Mouse (Mus musculus) megakaryocyte, adult 5-6 weeks (primary cell): ENCODE measurements around the gene Hps5. TPM values are rescaled to one million over a fixed set of nuclear protein-coding genes. Genes with fewer than 3 reads are reported as not detected.
A peak's percentile ranks its signal among the peaks of the same experiment; 100 is the strongest.
"Not testable (repeated sequence)": the region's sequence is repeated elsewhere in the genome, so short reads cannot be mapped to it uniquely, and the experiment has no call there.

Source experiments
- ATAC-seq: 2 replicates; pipeline ENCODE4 v1.8.0; 2016; ENCODE audit warnings: mild to moderate bottlenecking, inconsistent platforms; ENCODE audit not compliant: poor library complexity, severe bottlenecking
- total RNA-seq, 2 experiments: library from RNA; stranded (forward) in 1 of 2; stranded (reverse) in 1 of 2; fragments of 153-499, 151-499 nt in 1 of 2; fragments of 221-1000, 200-1000 nt in 1 of 2; gene quantifications; 2 replicates each; pipeline versions ENCODE4 v1.2.3 to v1.2.4; 2015 to 2017

Gene Hps5
- total RNA-seq, 2 experiments from 2014 or later = 27.1 to 58.8 TPM

DNA sequence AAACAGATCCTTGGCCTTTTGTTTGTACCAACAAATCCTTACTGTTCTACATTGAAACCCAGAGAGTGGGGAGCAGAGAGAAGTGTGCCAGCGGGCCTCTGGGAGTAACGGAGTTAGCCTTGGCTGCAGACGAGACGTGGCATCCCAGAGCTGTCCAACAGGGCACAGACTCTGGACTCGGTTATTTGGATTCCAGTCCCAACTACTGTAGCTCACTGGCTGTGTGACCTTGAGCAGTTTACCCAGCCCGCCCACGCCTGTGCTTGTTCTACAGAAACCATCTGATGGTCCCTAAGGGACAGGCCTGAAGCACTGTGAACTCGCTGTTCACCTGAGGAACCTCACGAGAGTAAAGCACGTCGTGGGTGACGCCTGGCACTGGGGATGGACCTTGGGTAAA is 34.0 kb upstream of the Hps5 start:
- ATAC-seq = no peak

DNA sequence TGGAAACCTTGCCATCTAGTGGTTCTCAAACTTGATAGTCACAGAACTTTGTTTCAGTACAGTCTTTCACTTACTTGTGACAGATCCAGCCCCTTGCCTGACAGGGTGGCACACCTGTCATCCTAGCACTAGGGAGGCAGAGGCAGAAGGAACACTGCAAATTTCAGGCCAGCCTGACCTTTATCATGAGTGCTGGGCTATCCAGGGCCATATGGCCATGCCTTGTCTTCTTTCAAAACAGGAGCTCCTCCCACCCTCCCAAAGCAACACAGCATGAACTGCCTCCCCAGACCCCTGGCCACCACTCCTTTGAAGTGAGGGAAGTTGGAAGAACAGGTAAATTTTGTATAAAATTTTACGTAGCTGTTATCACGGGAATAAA is 31.9 kb upstream of the Hps5 start:
- no peak for ATAC-seq

DNA sequence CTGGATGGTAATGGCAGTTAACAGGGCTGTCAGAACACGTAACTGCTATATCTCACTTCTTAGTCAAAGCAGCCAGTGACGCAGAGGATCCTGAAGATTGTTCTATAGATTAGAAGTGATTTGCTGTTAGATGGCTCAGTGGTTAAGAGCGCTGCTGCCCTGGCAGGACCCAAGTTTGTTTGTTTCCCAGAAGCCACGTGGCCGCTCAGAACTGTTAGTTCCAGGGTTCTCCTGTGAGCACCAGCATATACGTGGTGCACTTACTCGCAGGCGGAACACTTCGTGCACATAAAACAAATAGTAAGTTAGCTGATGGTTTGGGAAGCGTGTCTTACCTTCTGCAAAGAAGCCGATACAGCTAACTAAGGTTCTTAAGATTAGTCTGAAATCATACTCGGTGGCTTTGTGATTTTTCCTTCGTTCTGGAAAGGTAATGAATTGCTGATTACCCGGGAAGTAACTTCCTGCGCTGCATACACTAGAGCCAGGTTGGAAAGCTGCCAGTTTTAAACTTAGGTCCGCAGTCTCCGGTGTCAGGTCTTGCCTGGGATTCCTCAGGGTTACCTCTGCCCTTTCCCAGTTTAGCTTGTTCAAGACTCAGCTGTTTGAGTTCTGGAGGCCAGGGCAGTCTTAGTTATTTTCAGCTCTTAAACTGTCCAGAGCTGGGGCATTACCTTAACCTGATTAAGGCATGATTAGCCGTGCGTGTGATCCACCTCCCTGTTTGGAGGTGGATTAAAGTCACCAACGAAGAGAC is 31.4 kb upstream of the Hps5 start:
- no peak for ATAC-seq

DNA sequence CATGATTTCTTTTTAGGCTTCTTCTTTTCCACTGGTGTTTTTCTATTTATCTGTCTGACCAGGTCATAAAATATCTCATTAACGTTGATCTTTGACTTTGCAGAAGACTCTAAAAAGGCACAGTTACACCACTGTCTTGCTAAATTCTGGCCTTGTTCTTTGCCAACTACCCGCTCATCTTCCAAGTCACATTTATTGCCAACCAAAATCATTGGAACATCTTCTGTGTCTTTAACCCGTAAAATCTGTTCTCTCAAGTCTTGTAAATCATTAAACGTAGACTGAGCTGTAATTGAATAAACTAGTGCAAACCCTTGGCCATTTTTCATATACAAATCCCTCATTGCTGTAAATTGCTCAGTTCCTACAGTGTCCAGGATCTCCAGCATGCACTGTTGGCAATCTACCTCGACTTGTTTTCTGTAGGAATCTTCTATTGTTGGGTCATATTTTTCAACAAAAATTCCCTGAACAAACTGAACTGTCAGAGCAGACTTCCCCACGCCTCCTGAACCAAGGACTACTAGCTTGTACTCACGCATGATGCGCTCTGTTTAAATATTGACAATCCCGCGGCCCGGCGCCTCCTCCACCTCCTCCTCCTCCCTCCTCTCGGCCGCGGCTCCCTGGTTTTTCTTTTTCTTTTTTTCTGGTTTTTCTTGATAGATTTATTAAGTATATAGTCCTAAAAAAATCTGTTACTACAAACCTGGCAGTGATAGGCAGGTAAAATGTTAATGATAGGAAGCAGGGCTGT is 25.2 kb upstream of the Hps5 start:
- not testable (repeated sequence) for ATAC-seq

DNA sequence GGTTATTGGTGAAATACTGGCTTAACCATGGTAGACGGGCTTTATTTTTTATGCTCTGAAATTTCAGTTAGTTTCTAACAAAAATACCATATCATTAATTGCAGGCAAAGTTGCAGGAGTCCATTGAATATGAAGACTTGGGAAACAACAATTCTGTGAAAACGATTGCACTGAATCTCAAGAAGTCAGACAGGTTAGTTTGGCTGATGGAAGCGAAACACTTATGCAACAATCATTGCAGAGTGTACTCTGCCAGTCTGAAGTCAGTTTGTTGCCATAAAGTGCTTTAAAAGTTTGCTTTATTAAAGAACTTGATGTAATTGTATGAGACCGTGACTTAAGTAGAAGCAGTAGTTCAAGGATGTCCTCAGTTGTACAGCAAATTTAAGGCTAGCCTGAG is 18.1 kb upstream of the Hps5 start:
- ATAC-seq = no peak

DNA sequence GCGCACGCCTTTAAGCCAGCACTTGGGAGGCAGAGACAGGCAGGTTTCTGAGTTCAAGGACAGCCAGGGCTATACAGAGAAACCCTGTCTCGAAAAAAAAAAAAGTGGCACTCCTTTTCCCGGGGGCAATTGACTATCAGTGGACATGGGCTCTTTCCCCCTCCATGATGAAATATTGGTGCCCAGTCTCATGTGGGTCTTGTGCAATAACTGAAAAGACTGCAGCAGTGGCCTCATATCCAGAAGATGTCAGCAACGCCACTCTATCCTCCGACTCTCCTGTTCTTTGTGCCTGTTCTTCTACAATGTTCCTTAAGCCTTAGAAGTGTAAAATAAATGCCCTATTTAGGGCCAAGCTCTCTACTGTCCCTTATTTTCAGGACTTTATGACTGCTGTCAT is 14.5 kb upstream of the Hps5 start:
- no peak for ATAC-seq

DNA sequence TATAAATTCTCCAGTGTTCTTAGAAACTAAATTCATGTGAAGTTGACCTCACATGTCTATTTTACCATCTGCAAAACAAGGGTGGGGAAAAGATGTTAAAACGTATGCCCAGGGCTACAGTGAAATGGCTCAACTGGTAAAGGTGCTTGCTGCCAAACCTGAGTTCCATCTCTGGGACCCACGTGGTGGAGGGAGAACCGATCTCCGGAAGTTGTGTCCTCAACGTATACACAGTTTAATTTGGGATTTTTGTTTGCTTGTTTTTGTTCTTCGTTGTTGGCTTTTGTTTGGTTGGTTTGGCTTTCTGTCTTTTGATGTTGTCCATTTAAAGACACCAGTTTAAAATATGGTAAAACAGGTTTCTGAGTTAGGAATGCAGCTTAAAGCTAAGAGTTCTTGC is 915 bp upstream of the Hps5 start:
- ATAC-seq = no peak

DNA sequence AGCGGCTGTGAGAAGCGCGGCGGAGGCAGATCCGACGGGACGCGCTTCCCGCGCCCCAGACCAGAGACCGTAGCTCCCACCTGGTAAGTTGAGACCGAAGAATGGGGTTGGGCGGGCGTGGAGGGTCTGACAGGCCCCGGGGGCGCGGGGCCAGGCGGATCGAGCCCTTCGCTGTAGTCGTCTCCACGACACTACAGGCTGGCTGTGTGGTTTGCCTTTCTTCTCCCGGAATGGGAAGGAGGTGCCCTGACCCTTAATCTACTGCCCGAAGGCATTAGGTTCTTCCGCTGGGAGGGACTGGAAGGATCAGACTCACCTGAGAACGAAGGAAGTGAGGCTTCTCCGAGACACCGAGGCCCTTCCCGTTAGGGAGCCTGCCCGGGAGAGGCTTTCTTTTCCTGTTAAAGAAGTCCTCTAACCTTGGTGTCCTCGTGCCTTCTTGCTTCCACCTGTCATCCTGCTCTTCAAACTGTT is 379 bp upstream of the Hps5 start:
- no peak for ATAC-seq

DNA sequence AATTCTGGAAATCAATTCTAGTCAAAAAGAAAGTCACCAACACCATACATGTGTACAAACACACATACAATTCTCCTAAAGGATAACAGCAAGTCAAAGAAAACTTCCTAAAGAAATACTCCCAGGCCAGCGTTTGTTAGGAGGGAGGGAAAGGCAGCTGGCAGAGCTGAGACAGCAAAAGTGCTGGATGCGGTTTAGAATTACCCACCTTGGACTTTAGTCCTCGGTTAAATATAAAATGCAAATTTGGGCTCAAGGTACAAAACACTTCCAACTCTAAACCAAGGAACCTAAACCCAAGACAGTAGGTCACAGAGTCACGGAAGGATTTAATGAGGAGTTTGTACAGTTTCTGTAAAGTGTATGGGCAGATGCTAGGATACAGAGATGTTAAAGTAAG is 2.0 kb downstream of the Hps5 start:
- ATAC-seq = no peak

DNA sequence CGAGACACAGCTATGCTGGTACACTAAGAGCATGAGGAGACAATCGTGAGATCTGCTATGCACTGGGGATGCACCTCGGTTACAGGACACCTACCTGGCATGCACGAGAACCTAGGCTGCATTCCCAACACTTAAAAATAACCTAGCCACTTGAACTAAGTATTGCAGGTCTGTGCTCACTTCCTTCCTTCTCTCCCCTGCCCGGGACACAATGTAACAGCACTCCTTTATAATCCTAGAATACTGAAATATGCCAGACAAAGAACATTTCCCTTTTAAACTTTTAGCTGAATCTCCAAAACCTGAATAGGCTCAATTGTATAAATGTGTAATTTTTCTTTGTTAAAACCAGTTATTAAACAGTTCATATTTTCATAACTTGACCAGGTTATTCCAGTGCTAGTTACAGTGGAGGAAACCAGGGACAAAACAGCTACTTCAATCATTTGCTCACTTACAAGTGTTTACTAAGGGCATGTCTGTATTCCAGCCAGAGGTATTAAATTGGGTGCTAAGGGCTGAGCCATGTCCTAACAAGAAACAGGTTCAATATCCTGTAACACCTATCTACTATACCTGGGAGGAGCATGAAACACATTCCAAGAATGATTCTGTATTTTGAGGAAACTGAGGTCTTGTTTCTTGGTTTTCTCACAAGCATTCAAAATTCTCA is 6.6 kb downstream of the Hps5 start:
- no peak for ATAC-seq

DNA sequence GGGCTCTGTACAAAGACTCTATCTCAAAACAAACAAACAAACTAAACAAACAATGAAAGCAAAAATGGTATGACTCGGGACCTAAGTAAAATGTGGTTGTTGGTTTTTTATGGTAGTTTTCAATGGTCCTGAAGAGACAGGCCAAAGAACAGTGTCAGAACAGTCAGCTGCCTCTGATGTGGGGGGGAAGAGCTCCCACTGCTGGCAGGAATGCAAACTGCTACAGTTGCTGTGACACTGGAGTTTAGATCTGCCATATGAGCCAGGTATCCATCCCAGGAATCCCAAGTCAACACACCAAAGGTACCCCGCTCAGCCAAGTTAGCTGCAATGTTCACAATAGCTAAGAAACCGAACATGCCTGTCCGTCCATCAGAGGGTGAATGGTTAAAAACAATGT is 25.2 kb downstream of the Hps5 start:
- ATAC-seq = peak; percentile 78

DNA sequence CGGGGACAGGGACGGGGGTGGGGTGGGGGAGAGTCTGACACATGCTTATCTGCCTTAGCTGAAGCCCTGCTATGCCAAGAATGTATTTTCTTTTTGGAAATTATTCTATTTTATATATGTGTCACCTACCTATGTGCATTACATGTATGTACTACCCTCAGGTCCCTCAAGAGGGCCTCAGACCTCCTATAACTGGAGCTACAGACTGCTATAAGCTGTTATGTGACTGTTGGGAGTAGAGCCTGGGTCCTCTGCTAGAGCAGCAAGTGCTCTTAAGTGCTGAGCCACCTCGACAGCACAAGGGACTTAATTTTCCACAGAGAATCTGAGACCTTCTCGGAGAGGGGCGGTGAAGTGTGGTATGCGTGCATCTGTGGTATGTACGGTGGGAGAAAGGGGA is 27.4 kb downstream of the Hps5 start:
- no peak for ATAC-seq

DNA sequence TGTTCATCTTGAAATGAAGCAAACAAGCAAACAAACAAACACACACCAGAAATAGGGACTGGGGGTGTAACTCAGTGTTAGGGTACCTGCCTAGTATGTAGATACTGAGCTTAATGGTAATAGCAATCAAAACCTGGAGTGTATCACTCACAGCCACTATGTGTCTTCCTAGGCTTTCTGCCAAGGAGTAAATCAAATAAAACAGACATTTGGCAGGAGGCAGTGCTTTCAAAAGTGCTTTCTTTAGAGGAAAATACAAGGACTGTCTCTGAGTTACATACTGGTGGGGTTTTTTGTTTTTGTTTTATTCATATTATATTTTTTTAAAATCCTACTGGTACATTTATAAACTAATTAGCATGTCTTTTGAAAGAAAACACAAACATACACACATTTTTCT is 28.5 kb downstream of the Hps5 start:
- no peak for ATAC-seq

DNA sequence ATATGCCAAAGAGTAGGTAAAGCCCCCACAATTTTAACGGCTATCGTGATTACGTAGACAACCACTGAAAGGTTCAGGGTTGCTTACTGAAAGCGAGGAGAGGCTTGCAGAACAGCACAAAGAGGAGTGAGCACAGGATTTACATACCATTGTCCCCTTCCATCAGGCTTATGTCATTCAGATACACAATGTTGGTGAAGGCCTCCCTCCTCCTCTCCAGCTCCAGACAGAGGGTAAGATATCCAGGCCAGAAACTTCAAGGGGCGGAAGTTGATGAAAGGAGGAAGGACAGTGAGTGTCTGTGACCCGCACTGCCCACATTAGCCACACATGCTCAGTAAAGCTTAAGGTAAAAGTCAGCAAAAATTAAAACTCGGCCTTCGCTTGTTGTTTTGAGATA is 31.2 kb downstream of the Hps5 start:
- ATAC-seq = no peak

DNA sequence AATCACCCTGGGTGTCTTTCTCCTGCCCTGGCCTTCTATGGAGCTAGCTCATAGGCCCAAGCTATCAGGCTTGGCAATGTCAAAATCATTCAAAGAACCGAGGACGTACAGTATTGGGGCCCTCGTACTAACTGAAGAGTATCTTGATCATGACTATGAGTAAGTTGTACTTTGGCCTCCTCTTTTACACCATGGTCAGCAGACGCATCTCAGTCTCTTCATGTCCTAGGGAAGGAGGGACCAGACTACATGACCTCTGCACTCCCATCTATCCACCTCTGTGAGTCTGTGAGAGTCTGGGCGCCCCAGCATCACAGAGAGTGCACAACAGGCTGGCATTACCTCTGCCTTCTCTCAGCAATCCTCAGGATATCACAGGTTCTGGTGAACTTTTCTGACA is 33.3 kb downstream of the Hps5 start:
- ATAC-seq = no peak

DNA sequence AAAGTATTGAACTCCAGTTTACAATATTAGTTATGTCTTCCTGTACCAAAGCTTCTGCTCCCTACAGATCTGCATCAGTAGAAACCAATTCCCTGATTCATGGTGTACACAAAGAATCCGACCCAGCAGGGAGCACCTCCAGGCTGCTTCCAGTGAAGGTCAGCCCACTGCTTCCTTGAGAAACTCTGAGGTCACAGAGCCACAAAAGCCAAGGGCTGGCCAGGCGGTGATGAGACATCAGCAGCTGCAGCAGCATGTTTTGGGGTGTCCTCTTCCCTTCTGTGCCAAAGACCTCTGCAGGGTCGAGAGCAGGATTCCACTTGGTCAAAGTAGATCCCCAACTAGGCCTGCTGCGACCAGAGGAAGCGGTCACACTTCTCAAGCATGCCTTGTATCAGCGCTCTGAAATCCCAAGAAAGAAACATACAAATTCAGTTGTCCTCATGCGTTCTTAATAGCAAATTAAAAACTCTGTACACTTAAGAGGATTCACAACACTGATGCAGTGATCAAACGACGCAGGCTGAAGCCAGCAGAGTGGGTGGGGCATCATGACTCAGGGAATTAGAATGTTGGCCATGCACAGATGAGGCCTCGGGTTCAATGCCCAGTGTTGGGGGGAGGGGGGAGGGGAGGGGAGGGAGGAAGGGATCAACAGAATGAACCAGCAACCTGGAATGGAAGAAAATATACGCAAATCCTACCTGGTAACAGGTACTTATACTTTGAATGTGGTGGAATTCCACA is 34.6 kb downstream of the Hps5 start:
- no peak for ATAC-seq

DNA sequence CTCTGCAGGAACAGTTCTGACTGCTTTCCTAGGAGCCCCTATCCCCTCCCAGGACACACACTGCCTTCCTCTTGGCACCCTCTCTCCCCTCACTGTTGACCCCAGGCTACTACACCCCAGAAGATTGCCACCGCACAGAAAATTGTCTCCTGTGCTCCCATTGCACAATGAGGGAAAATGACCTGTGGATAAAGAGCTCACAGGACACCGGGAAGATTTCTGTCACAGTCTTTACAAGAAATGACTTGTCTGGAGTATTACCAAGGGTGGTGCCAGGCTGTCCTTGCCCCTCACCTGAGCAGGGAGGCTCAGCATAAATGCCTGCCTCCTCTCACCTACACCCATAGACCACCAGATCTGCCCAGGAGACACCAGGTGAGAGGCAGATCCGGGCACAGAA is 44.4 kb downstream of the Hps5 start, which contains the start of gene Saa2:
TSS of gene Saa2 (plus strand) at position 301 of the 400 bp plus-strand sequence.
- ATAC-seq = no peak

DNA sequence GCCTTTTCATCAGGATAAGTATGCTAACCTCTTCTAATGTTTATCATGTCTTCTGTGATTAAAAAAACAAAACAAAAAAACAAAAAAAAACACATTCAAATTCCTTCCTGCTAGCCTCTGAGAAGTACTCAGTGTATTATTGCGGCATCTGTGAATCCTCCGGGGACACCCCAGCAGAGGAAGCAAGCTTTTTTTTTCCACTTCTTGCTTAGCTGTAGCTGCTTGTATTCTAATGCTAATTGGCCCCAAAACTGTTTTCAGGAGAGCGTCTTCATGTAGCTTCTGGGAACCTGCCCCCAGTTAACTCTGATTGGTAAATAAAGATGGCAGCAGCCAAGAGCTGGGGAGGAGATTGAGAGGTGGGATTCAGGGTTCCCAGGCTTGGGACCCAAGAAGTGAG is 47.4 kb downstream of the Hps5 start:
- no peak for ATAC-seq

DNA sequence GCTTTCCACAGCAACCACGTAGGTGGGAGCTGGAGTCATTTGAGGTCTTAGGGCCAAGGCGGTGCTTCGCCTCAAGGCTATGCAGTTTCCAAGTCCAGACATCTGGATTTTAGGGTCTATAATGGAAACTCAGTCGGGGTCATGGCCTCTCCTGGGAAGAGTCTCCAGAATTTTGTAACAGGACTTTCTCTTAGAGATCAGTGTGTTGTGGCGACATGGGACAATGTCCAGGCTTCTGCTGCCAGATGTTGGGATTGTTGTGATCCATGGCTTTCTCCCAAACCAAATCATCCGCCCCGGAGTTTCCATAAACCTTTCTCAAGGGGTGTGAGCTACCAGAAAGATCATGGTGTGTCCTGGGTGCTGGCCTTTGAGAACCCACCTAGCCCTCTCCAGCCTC is 49.5 kb downstream of the Hps5 start:
- no peak for ATAC-seq

DNA sequence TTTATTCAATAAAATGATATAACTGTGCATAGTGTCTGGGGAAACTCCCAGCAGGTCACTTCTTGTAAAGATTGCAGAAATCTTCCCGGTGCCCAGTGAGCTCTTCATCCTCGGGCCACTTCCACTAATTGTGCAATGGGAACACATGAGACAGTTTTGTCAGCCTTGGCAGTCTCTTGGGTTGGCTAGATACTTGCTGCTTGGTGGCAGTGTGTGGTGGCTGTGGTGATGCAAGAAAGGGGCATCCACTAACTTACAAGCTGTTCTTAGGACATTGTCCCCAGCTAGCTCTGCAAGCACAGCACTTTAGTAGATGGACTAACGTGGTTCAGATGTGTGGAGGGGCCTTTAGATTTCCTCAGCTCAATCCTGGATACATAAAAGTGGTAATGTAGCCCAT is 50.0 kb downstream of the Hps5 start:
- 0 out of 2 replicates have a peak, but pooled peaks have one; percentile 21 for ATAC-seq

DNA sequence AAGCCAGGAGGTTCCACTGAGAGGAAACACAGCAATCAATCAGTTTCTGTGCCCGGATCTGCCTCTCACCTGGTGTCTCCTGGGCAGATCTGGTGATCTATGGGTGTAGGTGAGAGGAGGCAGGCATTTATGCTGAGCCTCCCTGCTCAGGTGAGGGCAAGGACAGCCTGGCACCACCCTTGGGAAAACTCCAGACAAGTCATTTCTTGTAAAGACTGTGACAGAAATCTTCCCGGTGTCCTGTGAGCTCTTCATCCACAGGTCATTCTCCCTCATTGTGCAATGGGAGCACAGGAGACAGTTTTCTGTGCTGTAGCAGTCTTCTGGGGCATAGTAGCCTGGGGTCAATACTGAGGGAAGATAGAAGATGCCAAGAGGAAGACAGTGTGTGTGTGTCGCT is 53.0 kb downstream of the Hps5 start, which contains the start of gene Saa1:
TSS of gene Saa1 (minus strand) at position 101 of the 400 bp plus-strand sequence.
- ATAC-seq = not testable (repeated sequence)
